Mouse (Mus musculus): ENCODE measurements around the gene Spry2. TPM values are rescaled to one million over a fixed set of nuclear protein-coding genes. Genes with fewer than 3 reads are reported as not detected.

The Spry2 gene
- polyA plus RNA-seq, 1 experiment: 32.0 TPM

GRCm38 (mm10) chr14:105851359-105852067 lies 45.1 kb downstream of the Spry2 start:
- Histone ChIP-seq H3K79me2 (ENCODE audit: control insufficient read depth, insufficient read depth) (no peaks in the 10 kb centered on the region), H3K4me3 (no peak overlapping the region), H3K4me2 (ENCODE audit: low read depth) (no peak overlapping the region), H3K27me3 (ENCODE audit: control insufficient read depth, insufficient read depth, insufficient read length) (no peaks in the 10 kb centered on the region), H3K36me3 (ENCODE audit: control insufficient read depth, insufficient read depth) (no peaks in the 10 kb centered on the region), H3ac (ENCODE audit: control insufficient read depth, insufficient read length) (no peak overlapping the region)
- TF ChIP-seq MAX (IDR thresholded peaks at IDR 0.05; ENCODE audit: low read depth) (no peak), TCF12 (IDR thresholded peaks at IDR 0.05; ENCODE audit: insufficient read depth, poor library complexity, severe bottlenecking) (no peak), MYOG (IDR thresholded peaks at IDR 0.05; ENCODE audit: control insufficient read depth in 1 of 3, insufficient read depth in 1 of 3, insufficient read length in 2 of 3, low read depth in 2 of 3) (no peak), USF1 (IDR thresholded peaks at IDR 0.05; ENCODE audit: low read depth) (no peak)

Other genes with a start within 250 kb of the Spry2 start
- gene Trim52, start 209.4 kb upstream of the Spry2 start, polyA plus RNA-seq (2012; fragmentation: generic; extraction: Trizol): not detected

Data from myocyte (in vitro differentiated cells).